Mouse (Mus musculus) forebrain, embryonic 15.5 days (tissue): Measurements from ENCODE around the gene Aldh18a1. TPM values are rescaled to one million over a fixed set of nuclear protein-coding genes. Genes with fewer than 3 reads are reported as not detected.
"Not testable (repeated sequence)": the region's sequence is repeated elsewhere in the genome, so short reads cannot be mapped to it uniquely, and the experiment has no call there.

Source experiments
- ATAC-seq: fragments of 200-750 bp; cut with Nextera tagmentation; replicated peaks from 2 replicates; pipeline ENCODE4 v1.8.0; 2017; ENCODE audit warnings: mild to moderate bottlenecking, moderate TSS enrichment, moderate library complexity
- H3K27ac ChIP-seq: fragments of 300-500 bp; sonication (generic); replicated peaks from 2 replicates; pipeline ENCODE4 v1.5.1; 2015; ENCODE audit warnings: mild to moderate bottlenecking, inconsistent platforms
- H3K27me3 ChIP-seq: fragments of 300-500 bp; sonication (generic); 2 replicates; pipeline ENCODE4 v1.6.1; 2015; ENCODE audit warnings: inconsistent platforms
- H3K36me3 ChIP-seq: fragments of 300-500 bp; sonication (generic); 2 replicates; pipeline ENCODE4 v1.6.1; 2015; ENCODE audit warnings: mild to moderate bottlenecking, inconsistent platforms
- H3K4me1 ChIP-seq: fragments of 300-500 bp; sonication (generic); 2 replicates; pipeline ENCODE4 v1.6.1; 2015; ENCODE audit warnings: inconsistent platforms
- H3K4me2 ChIP-seq: fragments of 300-500 bp; sonication (generic); replicated peaks from 2 replicates; pipeline ENCODE4 v1.6.1; 2015; ENCODE audit warnings: mild to moderate bottlenecking, inconsistent platforms
- H3K4me3 ChIP-seq: fragments of 300-500 bp; sonication (generic); 2 replicates; pipeline ENCODE4 v1.5.1; 2015; ENCODE audit warnings: mild to moderate bottlenecking, inconsistent platforms
- H3K9ac ChIP-seq: fragments of 300-500 bp; sonication (generic); replicated peaks from 2 replicates; pipeline ENCODE4 v1.6.1; 2015; ENCODE audit warnings: mild to moderate bottlenecking, inconsistent platforms
- H3K9me3 ChIP-seq: fragments of 300-500 bp; sonication (generic); 2 replicates; pipeline ENCODE4 v1.6.1; 2016; ENCODE audit warnings: inconsistent platforms
- WGBS: fragments of 180-500 bp; shearing (Covaris S2); methylation state at CpG from one replicate; pipeline ENCODE4 v1.1.7; 2015; ENCODE audit warnings: mixed read lengths; 5-methylcytosine and 5-hydroxymethylcytosine counted together
- polyA plus RNA-seq: library from polyadenylated mRNA; unstranded; fragments of >200 nt; fragmentation: Nextera tagmentation; extraction: Ambion mirVana; gene quantifications from 2 replicates; pipeline ENCODE4 v1.2.1, GENCODE M21; 2015

The Aldh18a1 gene
- polyA plus RNA-seq, 1 experiment from 2014 or later = 78.8 TPM

- peak; percentile 100 for ATAC-seq
- peak within 1 kb of the TSS; percentile 89 for H3K4me3 ChIP-seq
- peaks cover 23% of the 10 kb centered on the region for H3K36me3 ChIP-seq
- H3K9ac ChIP-seq = peak within 1 kb of the TSS; percentile 79
- under 1% methylated on average over 45 of the region's 45 CpGs for WGBS
- no peaks in the 10 kb centered on the region for H3K27me3 ChIP-seq
- H3K4me2 ChIP-seq = peak within 1 kb of the TSS; percentile 59
- H3K9me3 ChIP-seq = no peaks in the 10 kb centered on the region
- no peak within 1 kb of the TSS for H3K27ac ChIP-seq
- peaks cover 13% of the 10 kb centered on the region for H3K4me1 ChIP-seq
These were observed 23.7 kb upstream of the Aldh18a1 start, which contains the start of the genes Tctn3 and Entpd1 for GRCm38 (mm10) chr19:40611830-40612506. Gene Tctn3, minus strand, starts transcription at chr19:40612233. Gene Entpd1, plus strand, starts transcription at chr19:40612366.

- WGBS = 90% methylated on average over 6 of the region's 6 CpGs
- Histone ChIP-seq H3K9me3 (no peaks in the 10 kb centered on the region), H3K27me3 (no peaks in the 10 kb centered on the region), H3K27ac (no peak overlapping the region), H3K4me2 (no peak overlapping the region), H3K4me1 (peaks cover 13% of the 10 kb centered on the region), H3K4me3 (no peak overlapping the region), H3K9ac (no peak overlapping the region), H3K36me3 (peaks cover 41% of the 10 kb centered on the region)
- no peak for ATAC-seq
These were observed 19.4 kb upstream of the Aldh18a1 start for GRCm38 (mm10) chr19:40607676-40608075.

GRCm38 (mm10) chr19:40605189-40605588 is 16.9 kb upstream of the Aldh18a1 start:
- H3K4me3 ChIP-seq = no peak overlapping the region
- WGBS = 94% methylated on average over 9 of the region's 9 CpGs
- no peak overlapping the region for H3K4me2 ChIP-seq
- H3K9ac ChIP-seq = no peak overlapping the region
- H3K27me3 ChIP-seq = no peaks in the 10 kb centered on the region
- no peaks in the 10 kb centered on the region for H3K4me1 ChIP-seq
- ATAC-seq = no peak
- H3K27ac ChIP-seq = no peak overlapping the region
- peaks cover 47% of the 10 kb centered on the region for H3K36me3 ChIP-seq
- H3K9me3 ChIP-seq = no peaks in the 10 kb centered on the region

- H3K9me3 ChIP-seq = no peaks in the 10 kb centered on the region
- no peak overlapping the region for H3K4me3 ChIP-seq
- no peak for ATAC-seq
- H3K9ac ChIP-seq = no peak overlapping the region
- peaks cover 24% of the 10 kb centered on the region for H3K36me3 ChIP-seq
- no peaks in the 10 kb centered on the region for H3K4me1 ChIP-seq
- 93% methylated on average over 3 of the region's 3 CpGs for WGBS
- H3K27me3 ChIP-seq = no peaks in the 10 kb centered on the region
- no peak overlapping the region for H3K27ac ChIP-seq
- no peak overlapping the region for H3K4me2 ChIP-seq
These were observed 13.6 kb upstream of the Aldh18a1 start for GRCm38 (mm10) chr19:40601870-40602269.

GRCm38 (mm10) chr19:40600846-40601245 is 12.6 kb upstream of the Aldh18a1 start:
- not testable (repeated sequence) for H3K9me3 ChIP-seq, H3K9ac ChIP-seq, ATAC-seq, H3K4me1 ChIP-seq, H3K4me3 ChIP-seq, H3K27me3 ChIP-seq, H3K4me2 ChIP-seq, H3K27ac ChIP-seq
- H3K36me3 ChIP-seq = peaks cover 18% of the 10 kb centered on the region
- WGBS = 89% methylated on average over 5 of the region's 5 CpGs

- no peak overlapping the region for H3K4me2 ChIP-seq
- 70% methylated on average over 8 of the region's 8 CpGs for WGBS
- H3K9ac ChIP-seq = no peak overlapping the region
- no peaks in the 10 kb centered on the region for H3K27me3 ChIP-seq
- no peak for ATAC-seq
- H3K9me3 ChIP-seq = no peaks in the 10 kb centered on the region
- no peak overlapping the region for H3K4me3 ChIP-seq
- H3K36me3 ChIP-seq = peaks cover 14% of the 10 kb centered on the region
- no peak overlapping the region for H3K27ac ChIP-seq
- no peaks in the 10 kb centered on the region for H3K4me1 ChIP-seq
These were observed 7.6 kb upstream of the Aldh18a1 start for GRCm38 (mm10) chr19:40595831-40596230.

DNA sequence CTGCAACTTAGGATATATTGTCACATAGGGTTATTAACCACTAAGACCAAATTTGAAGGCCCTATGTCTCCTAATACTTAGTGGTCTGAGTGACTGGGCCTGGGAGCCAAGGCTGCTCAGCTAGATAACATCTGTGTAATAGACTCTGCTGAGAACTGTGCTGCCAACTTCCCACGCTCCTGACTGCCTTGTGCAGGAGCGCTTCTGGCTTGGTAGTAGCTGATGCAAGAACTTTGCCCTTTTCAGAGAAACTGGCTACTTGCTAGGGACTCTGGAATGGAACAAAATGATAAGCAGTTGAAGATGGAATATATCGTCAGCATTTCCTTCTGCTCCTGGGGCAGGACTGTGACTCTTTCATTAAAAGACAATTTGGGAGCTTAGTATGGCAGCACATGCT is 7.0 kb upstream of the Aldh18a1 start:
- H3K9ac ChIP-seq = no peak overlapping the region
- 91% methylated on average over 3 of the region's 3 CpGs for WGBS
- no peak for ATAC-seq
- no peaks in the 10 kb centered on the region for H3K27me3 ChIP-seq
- no peak overlapping the region for H3K27ac ChIP-seq
- peaks cover 14% of the 10 kb centered on the region for H3K36me3 ChIP-seq
- no peak overlapping the region for H3K4me3 ChIP-seq
- H3K4me1 ChIP-seq = no peaks in the 10 kb centered on the region
- no peak overlapping the region for H3K4me2 ChIP-seq
- no peaks in the 10 kb centered on the region for H3K9me3 ChIP-seq

- 0% methylated on average over 10 of the region's 10 CpGs for WGBS
- Histone ChIP-seq H3K4me1 (peaks cover 23% of the 10 kb centered on the region), H3K36me3 (peaks cover 13% of the 10 kb centered on the region), H3K9me3 (no peaks in the 10 kb centered on the region), H3K9ac (peak overlapping the region; percentile 47), H3K27me3 (no peaks in the 10 kb centered on the region), H3K4me3 (peak overlapping the region; percentile 73), H3K4me2 (peak overlapping the region; percentile 59), H3K27ac (peak overlapping the region; percentile 86)
- peak; percentile 4; the same call in 1 of the 2 replicates for ATAC-seq
These were observed 1.2 kb upstream of the Aldh18a1 start for GRCm38 (mm10) chr19:40589530-40589880.

DNA sequence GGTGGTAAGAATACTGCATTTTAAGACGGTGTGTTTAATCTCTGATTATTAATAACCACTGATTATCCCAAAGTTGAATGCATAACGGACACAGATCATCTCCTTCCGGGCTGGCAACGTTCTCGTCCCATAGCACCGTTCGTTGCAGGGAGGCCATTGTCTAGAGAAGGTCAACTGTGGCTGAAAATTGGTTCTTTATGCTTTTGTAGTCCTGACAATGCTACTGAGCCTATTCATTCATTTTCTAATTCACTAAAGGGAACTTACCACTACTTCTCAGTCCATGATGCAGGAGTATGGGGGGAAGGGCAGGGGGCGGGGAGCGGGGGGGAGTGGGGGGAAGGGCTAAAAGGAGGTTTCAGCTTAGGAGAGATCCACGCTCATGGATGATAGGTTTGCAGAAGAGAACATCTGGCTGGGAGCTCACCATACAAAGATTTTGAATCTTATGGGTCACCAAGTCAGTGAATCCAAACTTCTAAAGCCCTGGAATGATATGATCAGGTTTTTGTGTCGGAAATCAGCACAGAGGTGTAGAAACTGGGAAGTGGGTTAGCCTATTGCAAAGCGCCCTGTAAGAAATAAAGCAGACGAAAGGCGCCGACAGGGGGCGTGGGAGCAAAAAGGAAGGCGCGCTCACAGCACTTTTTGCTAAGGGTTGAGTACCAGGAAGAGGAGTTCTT is 725 bp upstream of the Aldh18a1 start:
- Histone ChIP-seq H3K9me3 (no peaks in the 10 kb centered on the region), H3K4me3 (peak overlapping the region; percentile 73), H3K9ac (peak overlapping the region; percentile 47), H3K4me2 (peak overlapping the region; percentile 59), H3K4me1 (peaks cover 23% of the 10 kb centered on the region), H3K36me3 (peaks cover 8% of the 10 kb centered on the region), H3K27me3 (no peaks in the 10 kb centered on the region), H3K27ac (peak overlapping the region; percentile 86)
- under 1% methylated on average over 18 of the region's 18 CpGs for WGBS
- peak; percentile 75 for ATAC-seq

- peak; percentile 73; the same call in 1 of the 2 replicates for ATAC-seq
These were observed 571 bp downstream of the Aldh18a1 start for GRCm38 (mm10) chr19:40587491-40588292.

GRCm38 (mm10) chr19:40586908-40587307 is 1.4 kb downstream of the Aldh18a1 start:
- WGBS = 56% methylated on average over 7 of the region's 7 CpGs

More at GRCm38 (mm10) chr19:40587491-40588292, 571 bp downstream of the Aldh18a1 start:
- Histone ChIP-seq H3K27me3 (no peaks in the 10 kb centered on the region), H3K9me3 (no peaks in the 10 kb centered on the region), H3K36me3 (peaks cover 10% of the 10 kb centered on the region), H3K27ac (peak overlapping the region; percentile 50; the same call in 1 of the 2 replicates), H3K4me2 (peak overlapping the region; percentile 59), H3K4me3 (peak overlapping the region; percentile 73), H3K9ac (peak overlapping the region; percentile 75), H3K4me1 (peaks cover 23% of the 10 kb centered on the region)
- 2% methylated on average over 30 of the region's 30 CpGs for WGBS

DNA sequence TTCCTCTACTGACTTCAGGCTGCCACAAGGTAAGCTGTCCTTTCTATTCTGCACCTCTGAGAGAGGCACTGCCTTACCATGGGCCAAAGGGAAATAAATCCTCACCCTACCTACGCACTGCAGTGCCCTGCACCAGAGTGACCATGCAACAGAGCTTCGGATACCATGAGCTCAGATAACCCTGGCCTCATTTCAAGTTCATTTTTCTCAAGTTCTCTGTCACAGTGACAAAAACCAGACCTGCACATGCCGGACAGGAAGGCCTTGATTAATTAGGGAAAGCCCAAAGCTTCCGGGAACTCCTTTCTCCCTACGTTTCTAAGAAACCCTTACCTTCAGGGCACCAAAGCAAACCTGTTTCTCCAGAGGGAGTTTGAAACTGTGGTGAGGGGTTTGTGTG is 6.6 kb downstream of the Aldh18a1 start:
- WGBS = 91% methylated on average over 5 of the region's 5 CpGs
- Histone ChIP-seq H3K9ac (no peak overlapping the region), H3K4me2 (no peak overlapping the region), H3K4me3 (no peak overlapping the region), H3K36me3 (peaks cover 49% of the 10 kb centered on the region), H3K9me3 (no peaks in the 10 kb centered on the region), H3K4me1 (peaks cover 5% of the 10 kb centered on the region), H3K27me3 (no peaks in the 10 kb centered on the region), H3K27ac (no peak overlapping the region)
- ATAC-seq = no peak

More at GRCm38 (mm10) chr19:40586908-40587307, 1.4 kb downstream of the Aldh18a1 start:
- peaks cover 13% of the 10 kb centered on the region for H3K36me3 ChIP-seq
- H3K9ac ChIP-seq = peak overlapping the region; percentile 75; the same call in 1 of the 2 replicates
- H3K9me3 ChIP-seq = no peaks in the 10 kb centered on the region
- H3K4me1 ChIP-seq = peaks cover 23% of the 10 kb centered on the region
- no peak for ATAC-seq
- H3K27me3 ChIP-seq = no peaks in the 10 kb centered on the region
- H3K4me3 ChIP-seq = peak overlapping the region; percentile 73
- H3K27ac ChIP-seq = no peak overlapping the region
- H3K4me2 ChIP-seq = peak overlapping the region; percentile 59
